Comparison of ENCODE assay signal across 13 mouse cellular contexts in the genomic region with DNA sequence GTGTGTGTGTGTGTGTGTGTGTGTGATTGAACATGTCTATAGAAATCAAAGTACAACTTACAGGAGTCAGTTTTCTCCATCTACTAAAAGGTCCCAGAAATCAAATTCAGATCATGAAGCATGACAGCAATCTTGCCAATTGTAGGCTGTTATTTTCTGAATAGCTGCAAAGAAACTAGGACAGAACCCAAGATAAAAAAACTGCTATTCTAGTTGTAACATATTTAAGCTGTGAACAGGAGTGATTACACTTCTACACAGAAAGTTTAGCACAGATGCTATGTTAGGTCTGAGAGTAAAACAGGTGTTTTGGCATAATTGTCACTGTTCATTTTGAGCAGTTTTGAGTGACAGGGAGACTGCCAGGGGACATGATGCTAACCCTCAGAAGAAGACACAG.
"Had no signal": no experiment of that assay in that cellular context is flagged by ENCODE, and none has a peak within 500 bp of the region (broad histone marks: within the 10 kb centered on the region; RNA-seq: fewer than 3 reads in every experiment).

No protein-coding gene starts in this region.

- DNase-seq: gastrocnemius, postnatal 14 days; gastrocnemius, postnatal 36 days; heart, adult 11 months; heart, adult 2 months; heart, postnatal 14 days; heart, postnatal 36 days; kidney, adult 18-20 months; kidney, adult 8-10 months; kidney, postnatal 10 days; kidney, postnatal 25 days; kidney, postnatal 4 days; liver; liver, embryonic 13.5 days had no signal
